Mouse (Mus musculus): ENCODE data around the gene Slc6a16. TPM values are rescaled to one million over a fixed set of nuclear protein-coding genes. Genes with fewer than 3 reads are reported as not detected.

The Slc6a16 gene
- not detected for total RNA-seq (2021)
- long read RNA-seq, experiment 1, result 0 reads
- long read RNA-seq, experiment 2, result 0 reads

DNA sequence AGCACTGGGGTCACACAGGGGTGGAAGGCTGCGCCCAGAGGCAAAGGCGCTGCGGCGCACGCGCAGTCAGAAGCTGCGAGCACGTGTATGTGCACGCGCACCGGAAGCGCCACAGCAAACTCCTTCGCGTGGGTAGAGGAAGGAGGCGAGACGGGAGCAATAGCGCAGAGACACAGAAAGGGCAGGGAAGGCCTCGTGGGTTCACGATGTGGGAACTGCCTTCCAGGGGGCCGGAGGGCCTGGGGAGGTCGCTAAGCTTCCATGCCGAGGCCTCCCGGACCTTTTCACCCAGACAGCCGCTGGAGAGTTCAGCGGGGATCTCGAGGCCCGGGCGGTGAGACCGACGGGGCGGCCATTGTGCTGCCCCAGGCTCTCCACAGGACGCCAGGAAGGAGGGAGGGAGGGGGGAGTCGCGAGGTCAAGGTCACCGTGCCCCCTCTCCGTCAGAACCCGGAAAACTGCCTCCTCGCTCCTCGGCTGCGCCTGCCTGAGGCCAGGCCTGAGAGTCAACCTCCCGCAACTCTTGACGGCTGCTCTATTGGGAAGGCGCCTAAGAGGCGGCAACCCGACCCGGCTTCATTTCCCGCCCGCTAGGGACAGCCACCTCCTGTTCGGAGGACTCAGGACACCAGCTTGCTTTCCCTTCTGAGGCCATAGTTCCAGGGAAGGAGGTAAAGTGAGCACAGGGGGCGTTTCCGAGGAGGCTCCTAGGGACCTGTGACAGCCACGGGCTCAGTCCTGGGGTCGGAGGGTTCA lies at the start of gene Slc6a16:
Gene Slc6a16 (plus strand): TSS at position 453 of the 756 bp plus-strand sequence.
- DNase-seq (ENCODE audit: low spot score in 2 of 2), result no peak

DNA sequence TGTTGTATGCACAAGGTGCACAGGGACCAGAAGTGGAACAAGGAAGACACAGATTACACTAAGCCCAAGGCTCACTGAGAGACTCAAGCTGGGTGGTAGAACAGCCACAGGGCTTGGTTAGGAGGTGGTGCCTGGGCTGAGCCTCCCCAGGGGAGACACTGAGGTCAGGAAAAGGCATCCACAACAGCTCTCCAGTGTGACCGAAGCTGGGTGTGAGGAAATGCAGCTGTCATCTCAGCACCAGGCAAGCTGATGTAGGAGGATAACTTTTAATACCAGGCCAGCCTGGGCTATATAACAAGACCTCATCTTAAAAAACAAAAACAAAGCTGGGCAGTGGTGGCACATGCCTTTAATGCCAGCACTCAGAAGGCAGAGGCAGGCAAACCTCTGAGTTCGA lies 49.7 kb upstream of the Slc6a16 start:
- DNase-seq (ENCODE audit: low spot score in 2 of 2), result no peak

DNA sequence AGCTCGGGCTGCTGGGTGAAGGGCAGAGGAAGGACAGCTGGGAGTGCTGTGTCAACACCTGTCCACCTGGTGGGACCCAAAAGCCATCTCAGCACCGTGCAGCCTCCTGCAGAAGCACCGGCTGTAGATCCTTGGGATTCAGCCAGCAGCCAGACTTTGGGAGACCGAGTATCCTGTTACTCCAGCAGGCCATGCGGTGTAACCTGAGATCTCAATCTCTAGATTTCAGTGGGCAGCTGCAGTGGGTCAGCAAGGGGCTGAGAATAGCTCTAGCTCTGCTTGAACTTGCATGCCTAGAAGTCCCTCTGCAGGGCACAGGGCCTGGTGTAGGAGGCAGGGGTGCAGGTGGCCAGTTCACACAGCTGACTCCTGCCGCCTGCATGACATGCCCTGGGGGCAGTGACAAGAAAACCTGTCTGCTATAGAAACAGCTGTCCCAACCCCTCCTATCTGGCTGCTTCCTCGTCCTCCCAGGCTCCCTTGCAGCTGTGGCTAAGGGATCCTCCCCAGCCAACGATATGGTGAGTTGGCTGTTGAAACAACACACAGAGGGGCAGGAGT lies 49.0 kb upstream of the Slc6a16 start:
- DNase-seq (ENCODE audit: low spot score in 2 of 2), result no peak

DNA sequence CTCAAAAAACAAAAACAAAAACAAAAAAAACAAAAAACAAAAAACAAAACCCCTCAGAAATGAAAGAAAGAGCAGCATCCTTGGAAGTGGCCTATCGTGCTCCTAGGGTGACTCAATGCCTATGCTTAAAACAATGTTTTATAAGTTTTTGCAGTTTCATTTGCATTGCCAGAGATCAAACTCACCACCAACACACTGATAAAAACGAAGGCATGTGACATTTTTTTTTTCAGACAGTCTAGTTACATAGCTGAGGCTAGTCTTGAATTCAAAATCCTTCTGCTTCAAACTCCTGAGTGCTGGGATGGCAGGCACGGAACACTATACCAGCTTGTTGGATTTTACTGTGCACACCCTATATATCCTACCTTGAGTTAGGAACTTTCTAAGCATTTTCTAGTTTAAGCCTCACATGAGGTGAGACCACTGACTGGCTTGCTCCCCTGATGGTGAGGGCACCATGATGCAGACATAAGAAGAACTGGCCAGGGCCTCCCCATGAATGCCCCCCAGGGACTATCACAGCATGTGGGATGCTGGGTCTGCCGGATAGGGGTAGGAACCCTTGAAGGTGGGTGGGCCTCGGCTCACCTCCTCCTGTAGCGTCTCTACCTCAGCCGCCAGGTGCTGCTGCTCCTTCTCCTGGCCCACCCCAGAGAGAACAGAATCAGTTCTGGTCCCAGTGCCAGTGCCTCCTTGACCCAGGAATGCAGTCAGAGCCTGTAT lies 48.1 kb upstream of the Slc6a16 start:
- no peak for DNase-seq (ENCODE audit: low spot score in 2 of 2)

DNA sequence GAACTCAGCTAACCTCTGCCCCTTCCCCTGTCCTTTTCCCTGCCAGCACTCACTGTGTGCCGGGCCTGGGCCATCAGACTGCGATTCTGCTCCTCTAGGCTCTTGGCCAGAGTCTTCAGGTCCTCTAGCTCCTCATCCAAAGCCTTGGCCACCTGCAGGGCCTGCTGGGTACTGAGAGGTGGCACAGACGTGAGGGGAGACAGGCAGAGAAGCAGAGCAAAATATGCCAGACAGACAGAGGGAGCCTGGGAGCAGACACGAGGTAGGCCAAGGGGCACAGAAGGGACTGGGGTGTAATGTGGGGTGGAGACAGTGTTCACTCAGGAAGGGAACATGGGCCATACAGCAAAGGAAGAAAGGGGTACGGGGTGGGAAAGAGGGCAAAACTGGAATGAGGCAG lies 47.5 kb upstream of the Slc6a16 start:
- no peak for DNase-seq (ENCODE audit: low spot score in 2 of 2)

DNA sequence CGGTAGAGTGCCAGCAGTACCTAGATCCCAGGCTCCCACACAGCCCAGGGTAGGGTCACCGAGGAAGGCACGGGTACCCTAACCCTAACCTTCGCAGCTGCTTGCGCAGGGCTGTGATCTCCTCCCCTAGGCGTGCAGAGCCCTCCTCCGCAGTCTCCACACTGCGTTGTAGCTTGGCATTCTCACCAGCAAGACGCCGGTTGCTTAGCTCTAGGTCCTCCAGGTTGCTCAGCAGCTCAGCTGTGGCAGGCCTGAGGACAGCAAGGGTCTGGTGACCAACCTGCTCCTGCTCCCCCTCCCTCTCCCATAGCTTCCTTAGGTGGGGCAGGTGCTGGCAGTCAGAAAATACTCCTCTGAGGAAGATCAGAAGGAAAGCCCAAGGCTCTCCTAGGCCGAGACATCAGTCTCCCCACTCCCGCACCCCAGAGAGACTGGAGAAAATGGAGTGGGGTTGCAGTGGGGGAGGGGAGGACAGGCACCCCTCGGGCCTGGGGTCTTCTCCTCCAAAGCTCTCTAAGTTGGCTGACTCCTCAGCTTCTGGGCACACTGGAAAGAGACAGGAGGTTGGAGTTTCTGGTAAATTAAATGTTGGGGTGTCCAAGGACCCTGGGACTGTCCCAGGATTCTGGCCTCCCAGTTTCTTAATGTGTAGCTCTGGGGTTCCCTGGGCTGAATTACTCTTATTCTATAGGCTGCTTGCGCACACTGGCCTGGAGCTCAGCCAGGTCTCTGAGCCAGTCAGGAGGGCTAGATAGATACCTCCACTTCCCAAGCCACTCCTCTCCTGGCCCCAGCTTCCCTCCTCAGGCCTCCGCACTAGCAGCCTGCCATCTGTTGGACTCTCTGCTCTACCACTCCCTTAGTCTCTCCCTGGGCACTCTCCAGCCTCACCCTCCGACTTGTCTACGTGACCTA lies 46.8 kb upstream of the Slc6a16 start:
- DNase-seq (ENCODE audit: low spot score in 2 of 2), result no peak

DNA sequence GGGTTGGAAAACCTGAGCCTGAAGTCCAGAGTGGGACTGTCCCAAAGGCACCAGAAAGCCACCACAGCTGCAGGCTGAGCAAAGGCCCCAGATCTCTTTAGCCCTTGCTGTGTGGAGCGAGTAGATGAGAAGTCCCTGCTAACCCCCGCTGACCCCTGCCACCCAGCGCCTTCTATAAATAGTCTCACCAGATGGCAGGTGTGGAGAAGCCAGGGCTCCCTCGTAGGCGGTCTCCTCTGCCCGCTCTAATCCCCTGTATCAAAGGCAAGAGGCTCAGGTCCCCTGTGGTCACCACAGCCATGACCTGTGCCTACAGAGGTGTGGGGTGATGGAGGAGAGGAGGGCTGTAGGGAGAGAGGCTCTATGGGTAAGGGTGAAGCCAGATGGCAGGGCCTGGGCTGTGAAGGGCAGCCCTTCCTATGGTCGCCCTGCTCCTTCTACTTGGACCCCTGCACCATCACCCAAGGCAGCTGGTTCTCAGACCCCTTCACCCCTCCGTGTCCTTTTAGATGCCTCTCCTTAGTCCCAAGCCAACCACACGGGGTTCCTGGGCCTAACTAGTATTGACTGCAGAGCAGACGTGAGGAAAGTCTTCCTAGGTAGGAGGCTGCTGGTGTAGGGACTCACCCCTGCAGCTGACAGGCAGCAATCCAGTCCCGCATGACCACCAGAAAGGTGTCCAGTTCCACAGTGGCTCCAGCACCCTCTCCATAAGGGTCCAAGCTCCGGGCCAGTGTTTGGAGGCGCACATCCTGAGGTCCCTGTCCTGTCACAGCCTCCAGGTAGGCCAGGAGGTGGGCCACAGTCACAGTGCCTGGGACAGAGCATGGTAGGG lies 45.3 kb upstream of the Slc6a16 start:
- DNase-seq (ENCODE audit: low spot score in 2 of 2), result no peak

DNA sequence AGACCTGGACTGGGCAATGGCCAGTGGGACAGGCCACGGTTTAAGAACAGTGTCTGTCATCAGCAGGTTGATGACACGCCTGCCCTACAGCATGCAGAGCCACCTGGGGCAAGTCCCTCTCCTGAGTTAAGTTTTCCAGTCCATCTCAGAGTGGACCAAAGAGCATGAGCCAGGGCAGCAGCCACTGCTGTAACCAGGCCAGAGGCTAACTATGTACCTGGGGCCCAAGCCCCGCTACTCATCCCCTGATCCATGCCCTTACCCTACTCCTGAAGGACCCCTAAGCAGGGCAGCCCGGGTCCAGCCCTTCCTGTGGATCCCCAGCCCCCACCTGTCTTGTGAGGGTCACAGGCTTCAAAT lies 44.7 kb upstream of the Slc6a16 start:
- DNase-seq (ENCODE audit: low spot score in 2 of 2), result no peak

DNA sequence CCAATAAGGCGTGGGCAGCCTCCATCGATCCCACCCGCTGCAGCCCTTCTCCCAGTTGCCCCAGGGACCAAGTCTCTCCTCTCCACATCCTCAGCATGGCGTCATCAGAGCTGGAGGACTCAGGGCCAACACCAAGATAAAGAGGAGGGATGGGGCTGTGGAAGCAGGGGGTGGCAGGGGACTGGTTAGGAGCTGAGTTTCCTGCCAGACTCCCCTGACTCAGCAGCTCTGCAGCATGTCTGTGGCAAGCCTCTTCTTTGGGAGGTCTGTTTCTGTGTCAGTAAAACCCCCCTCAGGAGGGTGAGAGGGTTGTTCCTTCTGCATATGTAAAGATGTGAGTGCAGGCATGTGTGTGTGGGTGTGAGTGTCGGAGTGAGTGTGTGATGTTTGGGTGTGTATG lies 43.9 kb upstream of the Slc6a16 start:
- no peak for DNase-seq (ENCODE audit: low spot score in 2 of 2)

DNA sequence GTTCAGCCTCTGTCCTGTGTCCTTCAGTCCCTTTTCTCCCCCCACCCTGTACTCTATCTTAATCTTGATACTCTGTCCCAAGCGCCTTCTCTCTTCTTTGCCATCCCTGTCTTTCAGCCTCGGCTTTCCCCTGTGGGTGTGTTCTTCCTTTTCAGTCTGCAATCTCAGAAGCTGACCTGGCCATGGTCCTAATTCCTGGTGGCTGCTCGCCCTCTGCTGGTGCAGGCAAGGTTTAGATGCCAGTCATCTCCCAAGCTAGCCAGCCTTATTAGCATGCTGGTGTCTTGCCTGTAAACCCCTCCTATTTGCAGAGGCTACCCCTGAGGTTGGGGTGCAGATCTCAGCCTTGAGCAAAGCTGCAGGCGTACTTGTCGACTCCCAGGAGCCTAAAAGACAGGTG lies 42.5 kb upstream of the Slc6a16 start:
- DNase-seq (ENCODE audit: low spot score in 2 of 2), result peak; percentile 59 to 64

DNA sequence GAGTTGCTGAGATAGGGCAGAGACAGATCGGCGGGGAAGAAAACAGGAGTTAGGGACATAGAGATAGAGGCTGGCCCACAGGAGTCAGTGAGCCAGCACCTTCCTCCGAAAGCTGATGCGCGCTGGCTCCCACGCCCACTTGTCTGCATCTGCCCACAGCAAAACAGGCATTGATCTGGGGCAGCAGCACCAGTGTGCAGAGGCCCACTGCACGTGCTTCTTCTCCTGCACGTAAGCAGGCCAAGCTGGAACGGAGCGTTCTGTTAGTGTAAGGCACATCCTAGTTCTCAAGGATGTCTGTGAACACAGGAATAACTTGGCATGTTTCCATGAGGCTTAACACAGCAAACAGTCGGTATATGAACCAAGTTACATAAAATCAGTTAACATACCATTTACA lies 41.9 kb upstream of the Slc6a16 start:
- DNase-seq (ENCODE audit: low spot score in 2 of 2), result no peak

DNA sequence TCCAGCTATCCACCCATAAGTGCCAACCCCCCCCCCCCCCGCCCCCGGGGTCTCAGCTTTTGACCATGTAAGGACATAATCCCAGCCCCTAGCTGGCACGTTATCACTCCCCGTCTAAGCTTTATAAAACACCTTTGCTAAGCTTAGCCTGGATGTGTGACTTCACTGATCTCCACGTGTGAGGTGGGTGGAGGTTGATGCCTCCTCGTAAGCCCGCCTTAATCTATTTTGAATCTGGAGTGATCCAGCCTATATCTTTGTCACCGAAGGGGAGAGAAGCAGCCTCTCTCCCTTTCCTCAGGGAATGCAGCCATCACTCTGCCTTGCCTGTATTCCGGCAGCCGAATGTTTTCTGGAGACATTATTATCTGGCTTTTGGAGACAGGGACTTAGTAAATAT lies 38.2 kb upstream of the Slc6a16 start:
- no peak for DNase-seq (ENCODE audit: low spot score in 2 of 2)

DNA sequence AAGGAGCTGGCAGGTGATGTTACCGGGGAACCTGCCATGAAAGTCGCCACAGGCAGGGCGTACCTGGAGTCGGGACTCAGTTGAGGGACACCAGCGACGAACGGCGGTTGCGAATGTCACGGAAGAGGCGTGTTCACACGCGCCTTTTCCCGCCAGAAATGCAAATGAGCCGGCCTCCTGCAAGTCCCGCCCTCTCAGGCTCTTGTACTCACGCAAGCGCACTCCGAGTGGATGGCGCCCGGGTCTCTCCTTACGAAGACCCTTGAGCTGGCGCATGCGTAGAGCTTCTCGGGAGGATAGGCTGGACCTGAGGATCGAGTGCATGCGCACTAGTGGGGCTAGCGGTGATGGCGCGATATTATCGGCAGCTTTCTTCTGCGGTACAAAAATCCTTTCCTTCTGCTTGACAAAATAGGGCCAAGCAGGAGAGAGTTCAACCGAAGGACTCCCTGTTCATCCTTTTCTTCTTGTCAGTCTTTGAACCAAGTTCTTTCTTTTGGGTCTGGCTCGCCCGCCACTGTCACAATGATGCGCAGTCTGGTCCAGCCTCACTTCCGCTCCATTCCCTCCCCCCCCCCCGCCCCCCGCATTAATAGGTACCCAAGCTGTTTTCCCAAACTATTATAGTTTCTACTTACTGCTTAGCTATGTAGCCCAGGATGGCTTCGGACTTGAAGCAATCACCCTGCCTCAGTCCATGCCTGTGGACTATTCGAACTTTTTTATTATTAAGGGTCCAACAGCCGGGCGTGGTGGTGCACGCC lies 36.3 kb upstream of the Slc6a16 start, which contains the start of gene Ccdc155:
Gene Ccdc155 (minus strand): TSS at position 513 of the 764 bp plus-strand sequence.
- DNase-seq (ENCODE audit: low spot score in 2 of 2), result peak; percentile 70 to 75

DNA sequence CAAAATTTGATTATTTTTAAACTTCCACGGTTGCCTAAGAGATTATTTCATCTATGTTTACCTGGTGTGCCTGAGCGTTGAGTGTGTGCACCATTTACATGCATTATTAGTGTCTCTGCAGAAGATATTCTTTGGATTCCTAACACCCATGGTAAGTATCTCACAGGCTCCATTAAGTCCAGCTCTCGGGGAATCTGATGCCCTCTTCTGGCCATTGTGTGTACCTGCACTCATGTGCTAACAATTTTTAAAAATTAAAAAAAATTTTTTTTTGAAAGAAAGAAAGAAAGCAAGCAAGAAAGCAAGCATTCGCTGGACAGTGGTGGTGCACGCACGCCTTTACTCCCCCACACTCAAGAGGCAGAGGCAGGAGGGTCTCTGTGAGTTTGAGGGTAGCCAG lies 32.6 kb upstream of the Slc6a16 start:
- DNase-seq (ENCODE audit: low spot score in 2 of 2), result no peak

DNA sequence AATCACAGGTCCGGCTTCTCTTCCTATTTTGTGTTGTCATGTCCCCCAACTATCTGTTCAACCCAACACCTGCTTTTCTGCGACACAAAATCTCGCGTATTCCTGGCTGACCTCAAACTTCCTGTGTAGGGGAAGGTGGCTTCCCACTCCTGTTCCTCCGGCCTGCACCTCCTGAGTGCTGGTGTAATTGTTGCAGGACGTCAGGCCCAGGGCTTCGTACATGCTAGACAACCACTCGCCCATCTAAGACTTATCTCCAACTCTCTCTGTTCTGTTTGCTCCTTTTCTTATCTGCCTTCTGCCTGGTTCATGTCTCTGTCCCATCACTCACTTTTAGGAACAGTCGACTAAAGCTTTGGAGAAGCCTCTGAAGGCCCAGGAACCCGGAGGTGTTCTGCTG lies 29.8 kb upstream of the Slc6a16 start:
- DNase-seq (ENCODE audit: low spot score in 2 of 2), result no peak

DNA sequence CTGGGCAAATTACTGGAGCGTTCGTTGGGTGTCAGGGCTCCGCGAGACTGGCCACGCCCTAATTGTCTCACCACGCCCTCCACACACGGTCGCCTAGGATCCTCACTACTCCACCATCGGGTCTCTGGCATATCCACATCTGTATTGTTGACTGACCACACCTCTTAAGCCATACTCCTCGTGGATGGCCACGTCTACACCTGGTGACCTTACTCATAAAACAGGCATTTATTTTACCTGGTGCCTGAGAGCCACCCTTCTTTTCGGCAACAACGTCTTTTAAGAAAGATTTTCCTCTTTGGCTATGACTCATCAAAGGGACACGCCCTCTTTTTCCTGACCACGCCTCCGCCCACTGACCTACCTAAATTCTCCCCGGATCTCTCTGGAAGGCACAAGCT lies 29.0 kb upstream of the Slc6a16 start, which contains the start of gene Dkkl1:
Gene Dkkl1 (minus strand): TSS at position 297 of the 401 bp plus-strand sequence.
- DNase-seq (ENCODE audit: low spot score in 2 of 2), result no peak

DNA sequence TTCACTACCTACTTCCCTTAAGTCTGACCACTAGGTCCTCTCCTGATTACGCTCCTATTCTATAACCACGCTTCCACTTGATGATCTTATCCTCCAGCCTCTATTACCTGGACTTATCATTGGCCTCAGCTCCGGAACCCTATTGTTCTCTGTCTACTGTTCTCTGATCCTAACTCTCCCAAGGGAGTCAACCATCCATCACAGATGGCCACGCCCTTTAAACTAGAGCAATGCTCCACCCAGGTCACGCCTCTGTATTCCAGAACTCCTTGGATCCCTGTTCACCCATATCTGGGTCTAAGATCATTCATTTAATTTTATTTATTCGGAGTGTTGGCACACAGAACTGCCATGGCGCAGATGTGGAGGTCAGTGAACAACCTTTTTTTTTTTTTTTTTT lies 28.5 kb upstream of the Slc6a16 start:
- no peak for DNase-seq (ENCODE audit: low spot score in 2 of 2)

DNA sequence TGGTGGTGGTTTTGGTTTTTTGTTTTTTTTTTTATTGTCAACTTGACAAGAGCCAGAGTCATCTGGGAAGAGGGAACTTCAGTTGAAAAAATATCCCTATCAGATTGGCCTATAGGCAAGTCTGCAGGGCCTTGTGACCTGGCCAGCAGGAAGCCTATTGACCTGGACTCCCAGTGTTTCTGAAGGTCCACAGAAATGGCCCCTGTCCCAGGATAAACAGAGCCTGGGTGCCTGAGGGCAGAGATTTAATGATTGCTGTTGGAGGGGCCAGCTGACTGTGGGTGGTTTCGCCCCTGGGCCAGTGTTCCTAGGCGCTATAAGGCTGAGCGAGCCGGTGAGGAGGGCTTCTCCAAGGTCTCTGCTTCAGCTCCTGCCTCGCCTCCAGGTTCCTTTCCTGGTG lies 27.2 kb upstream of the Slc6a16 start:
- no peak for DNase-seq (ENCODE audit: low spot score in 2 of 2)

DNA sequence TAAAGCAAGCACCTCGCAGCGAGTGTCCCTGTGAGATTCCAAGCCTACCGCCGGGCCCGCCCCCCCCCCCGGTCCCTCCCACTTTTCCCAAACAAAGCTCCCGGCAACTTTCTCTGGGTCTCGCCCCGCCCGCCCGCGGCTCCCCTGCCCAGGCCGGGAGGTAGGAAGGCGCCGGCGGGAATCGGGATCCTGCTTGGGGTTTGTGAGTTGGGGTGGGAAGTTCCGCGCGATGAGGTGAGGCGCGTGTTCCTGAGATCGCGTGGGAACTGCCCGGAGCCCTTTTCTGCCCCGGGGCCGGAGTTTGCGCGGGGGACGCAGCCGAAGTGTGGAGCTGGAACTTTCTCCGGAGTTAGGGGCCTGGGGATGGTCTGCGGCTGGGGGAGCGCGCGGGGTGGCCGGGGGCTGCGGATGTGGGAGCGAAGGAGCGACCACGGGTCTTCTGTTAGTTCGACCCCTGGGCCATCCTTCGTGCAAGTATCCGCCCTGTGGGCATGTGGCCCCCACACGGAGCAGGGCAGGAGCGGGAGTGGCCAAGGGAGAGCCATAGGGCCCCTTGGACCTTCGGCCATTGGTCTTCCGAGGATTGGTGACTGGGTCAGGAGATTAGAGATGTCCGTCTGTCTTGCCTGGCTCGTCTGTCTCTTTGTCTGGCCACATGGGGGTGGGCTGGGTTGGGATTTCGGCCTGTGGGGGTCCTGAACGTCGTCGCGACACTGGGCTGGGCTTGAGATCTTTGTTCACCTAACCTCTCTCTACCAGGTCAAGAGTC lies 25.0 kb upstream of the Slc6a16 start, which contains the start of gene Tead2:
Gene Tead2 (plus strand): TSS at position 81 of the 769 bp plus-strand sequence.
- peak; percentile 34 to 49 for DNase-seq (ENCODE audit: low spot score in 2 of 2)

Data from adrenal gland, adult 18-20 months (tissue).